Mouse (Mus musculus) regulatory T cell (primary cell): ENCODE measurements around the gene Slc39a3.

Experiments used
- in situ Hi-C: fragments of 300-600 bp; cut with MboI, MseI; formaldehyde crosslinking; loops from one replicate; pipeline ENCODE4 v1.15.1; 2025; ENCODE audit warnings: high pct_unique_total_duplicates

The Slc39a3 gene

GRCm38 (mm10) chr10:80985970-80986701, 51.1 kb downstream of the Slc39a3 start:
- in situ Hi-C loops = loop anchor here (5.0 kb wide), 1 partner anchor 59 kb away; no protein-coding TSS in a partner anchor

- in situ Hi-C loops = loop anchor here (5.0 kb wide), 1 partner anchor 58 kb away; no protein-coding TSS in a partner anchor
These were observed 51.8 kb downstream of the Slc39a3 start for GRCm38 (mm10) chr10:80985241-80985969.

GRCm38 (mm10) chr10:80984223-80984622, 53.0 kb downstream of the Slc39a3 start:
- in situ Hi-C loops = no loop called here

- in situ Hi-C loops = no loop called here
These were observed 54.8 kb downstream of the Slc39a3 start for GRCm38 (mm10) chr10:80982381-80982780.

GRCm38 (mm10) chr10:80981564-80982112, 55.6 kb downstream of the Slc39a3 start:
- in situ Hi-C loops = no loop called here
